In genomic region chr5:91861440-91862187, GRCm38 (mm10) we compare ENCODE assay signal across 7 mouse cellular contexts.
A peak's percentile ranks its signal among the peaks of the same experiment; 100 is the strongest.
DNase-seq lines count a peak whose midpoint lies in the region; TF ChIP-seq lines count a peak whose summit lies in the region.

No protein-coding gene starts in this region.

- TF ChIP-seq CTCF in layer of hippocampus, adult 2 months (conservative IDR thresholded peaks at IDR 0.05) = peak; percentile 75

- no peaks in the 10 kb centered on the region for H3K36me3 ChIP-seq in hindbrain, embryonic 10.5 days

- no peak overlapping the region for H3K4me3 ChIP-seq in layer of hippocampus, adult 2 months
- no peak overlapping the region for H3K4me3 ChIP-seq in hindbrain, embryonic 10.5 days

- no peaks in the 10 kb centered on the region for H3K27me3 ChIP-seq in hindbrain, embryonic 10.5 days (ENCODE audit: insufficient read depth, poor library complexity, severe bottlenecking)

- DNase-seq in layer of hippocampus, adult 2 months (ENCODE audit: low spot score in 2 of 2) = peak in 1 of 2 experiments; percentile 26
- DNase-seq in layer of hippocampus, postnatal 36 days = no peak
- peak; percentile 40 for DNase-seq in A20 (ENCODE audit: low read depth, low spot score)
- peak; percentile 62 for DNase-seq in ES-CJ7 (ENCODE audit: low read depth, low spot score)
- DNase-seq in heart, adult 8-10 months (ENCODE audit: low spot score) = peak; percentile 10
- peak; percentile 4 for DNase-seq in naive thymus-derived CD4-positive, alpha-beta T cell, adult 2 months (ENCODE audit: low read depth)
- DNase-seq in hindbrain, embryonic 10.5 days (ENCODE audit: low spot score) = no peak

- no peaks in the 10 kb centered on the region for H3K9me3 ChIP-seq in hindbrain, embryonic 10.5 days

- no peaks in the 10 kb centered on the region for H3K4me1 ChIP-seq in hindbrain, embryonic 10.5 days (replicated peaks)

- H3K27ac ChIP-seq in layer of hippocampus, adult 2 months = no peak overlapping the region
- no peak overlapping the region for H3K27ac ChIP-seq in hindbrain, embryonic 10.5 days

- 76% methylated on average over 11 of the region's 11 CpGs for WGBS in hindbrain, embryonic 10.5 days

Comparison
In these comparisons a context has a peak if more than half of its experiments do, and no peak if none do; other contexts are left out.
1. DNase-seq: peak in A20 (single experiment), ES-CJ7 (single experiment), heart, adult 8-10 months (single experiment) and naive thymus-derived CD4-positive, alpha-beta T cell, adult 2 months (single experiment); none in layer of hippocampus, postnatal 36 days (0 of 2) and hindbrain, embryonic 10.5 days (single experiment).